Mouse (Mus musculus): ENCODE measurements around the gene Clcn3.

- TF ChIP-seq CTCF (conservative IDR thresholded peaks at IDR 0.05; ENCODE audit: insufficient read depth, insufficient read length, low read depth, low read length) (no peak), POLR2A (IDR thresholded peaks at IDR 0.05; ENCODE audit: low read depth, low read length) (no peak)
These were observed 1.7 kb downstream of the Clcn3 start for GRCm38 (mm10) chr8:60981388-60981787.
